25 mouse cellular contexts compared by ENCODE assay signal in genomic region chr6:88017821-88018220, GRCm38 (mm10). TPM values are rescaled to one million over a fixed set of nuclear protein-coding genes. Genes with fewer than 3 reads are reported as not detected.
"Had no signal": no experiment of that assay in that cellular context is flagged by ENCODE, and none has a peak within 500 bp of the region (broad histone marks: within the 10 kb centered on the region; RNA-seq: fewer than 3 reads in every experiment).

No protein-coding gene starts in this region.

- H3K27ac ChIP-seq: heart, adult 2 months; hindbrain, embryonic 10.5 days; hindbrain, embryonic 12.5 days; hindbrain, embryonic 14.5 days; intestine, embryonic 15.5 days; kidney, postnatal 0 days; limb, embryonic 13.5 days; limb, embryonic 15.5 days; liver, embryonic 13.5 days; liver, embryonic 15.5 days had no signal

- H3K27me3 ChIP-seq: hindbrain, embryonic 12.5 days; intestine, embryonic 15.5 days; limb, embryonic 13.5 days; limb, embryonic 15.5 days; liver, embryonic 13.5 days; liver, embryonic 15.5 days had no signal

- H3K9ac ChIP-seq: hindbrain, embryonic 12.5 days; hindbrain, embryonic 14.5 days; intestine, embryonic 15.5 days; limb, embryonic 13.5 days; limb, embryonic 15.5 days; liver, embryonic 13.5 days; liver, embryonic 15.5 days; liver, postnatal 0 days had no signal

- ATAC-seq: hindbrain, embryonic 16.5 days; inflammation-experienced regulatory T-cells, adult 6 months; intestine, embryonic 15.5 days; intestine, postnatal 0 days; liver, postnatal 0 days had no signal

- H3K4me3 ChIP-seq: heart, adult 2 months; hindbrain, embryonic 10.5 days; hindbrain, embryonic 12.5 days; intestine, embryonic 15.5 days; limb, embryonic 13.5 days; limb, embryonic 15.5 days; liver, embryonic 13.5 days; liver, embryonic 15.5 days had no signal

- DNase-seq: heart, adult 2 months; heart, postnatal 10 days; heart, postnatal 4 days; kidney, adult 18-20 months; kidney, adult 8-10 months; kidney, postnatal 14 days; kidney, postnatal 36 days; layer of hippocampus, adult 9-11 months; layer of hippocampus, postnatal 36 days; left cerebral cortex, postnatal 4 days; liver, embryonic 13.5 days; liver, postnatal 0 days had no signal

- H3K4me1 ChIP-seq: hindbrain, embryonic 10.5 days had no signal

- H3K4me2 ChIP-seq: heart, embryonic 11.5 days; hindbrain, embryonic 12.5 days; hindbrain, embryonic 14.5 days; intestine, embryonic 15.5 days; limb, embryonic 13.5 days; limb, embryonic 15.5 days; liver, embryonic 11.5 days; liver, embryonic 13.5 days; liver, embryonic 15.5 days had no signal

- H3K9me3 ChIP-seq: hindbrain, embryonic 10.5 days; hindbrain, embryonic 12.5 days; intestine, embryonic 15.5 days; limb, embryonic 13.5 days; limb, embryonic 15.5 days; liver, embryonic 13.5 days; liver, embryonic 15.5 days had no signal

RNA-seq across cellular contexts. Expression of gene H1fx, which starts 36.4 kb away (rescaled TPM):
- polyA plus RNA-seq: inflammation-experienced regulatory T-cells, adult 6 months had no signal
